Mouse (Mus musculus): ENCODE measurements at regions not wholly inside any gene's neighbourhood (a gene's known extent, or its start where the extent isn't known, plus 50 kb on each side); places are given as distances from the start of the nearest gene placed in this dataset.
"Not testable (repeated sequence)": the region's sequence is repeated elsewhere in the genome, so short reads cannot be mapped to it uniquely, and the experiment has no call there.

GRCm38 (mm10) chr3:21728019-21728418 is 348.4 kb upstream of the Tbl1xr1 start:
- DNase-seq (ENCODE audit: low read depth, low spot score): no peak

DNA sequence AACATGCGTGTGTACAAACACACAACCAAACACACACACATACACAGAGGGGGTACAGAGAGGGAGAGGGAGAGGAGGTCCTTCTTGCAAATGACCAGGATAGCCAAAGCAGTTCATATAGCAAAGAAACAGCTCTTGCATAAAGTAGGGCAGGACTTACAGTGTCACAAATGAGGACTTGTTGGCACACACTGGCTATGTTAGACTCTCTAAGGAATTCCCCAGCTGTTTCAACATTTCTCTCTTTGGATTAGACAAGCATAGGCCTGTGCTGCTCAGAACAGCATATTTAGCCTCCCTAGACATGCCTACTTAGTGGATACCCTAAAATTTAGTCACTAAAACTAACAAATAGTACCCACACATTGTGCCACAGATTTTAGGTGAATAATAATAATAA is 347.1 kb upstream of the Tbl1xr1 start:
- no peak for DNase-seq (ENCODE audit: low read depth, low spot score)

GRCm38 (mm10) chr3:21735688-21736087 is 340.8 kb upstream of the Tbl1xr1 start:
- not testable (repeated sequence) for DNase-seq (ENCODE audit: low read depth, low spot score)

- DNase-seq (ENCODE audit: low read depth, low spot score): no peak
Measured at GRCm38 (mm10) chr3:21739720-21740119, 336.7 kb upstream of the Tbl1xr1 start.

DNA sequence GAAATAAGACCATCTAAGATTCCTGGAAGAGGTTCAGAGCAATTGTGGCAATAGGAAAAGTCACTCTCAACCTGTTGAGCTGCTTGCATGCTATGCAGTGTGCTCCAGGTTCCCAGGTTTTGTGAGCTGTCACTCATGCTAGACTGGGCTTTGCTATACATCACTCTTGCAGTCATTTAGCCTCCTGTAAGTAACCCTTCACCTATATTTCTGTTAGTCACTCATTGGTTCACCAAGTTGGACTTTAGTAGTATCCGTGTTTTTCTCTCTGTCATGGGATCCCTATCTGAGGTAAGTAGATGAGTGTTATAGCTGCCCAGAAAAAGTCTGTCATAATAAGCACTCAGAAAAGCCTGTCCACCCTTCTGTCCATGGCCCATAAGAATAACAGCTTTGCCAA is 332.3 kb upstream of the Tbl1xr1 start:
- DNase-seq (ENCODE audit: low read depth, low spot score): no peak

DNA sequence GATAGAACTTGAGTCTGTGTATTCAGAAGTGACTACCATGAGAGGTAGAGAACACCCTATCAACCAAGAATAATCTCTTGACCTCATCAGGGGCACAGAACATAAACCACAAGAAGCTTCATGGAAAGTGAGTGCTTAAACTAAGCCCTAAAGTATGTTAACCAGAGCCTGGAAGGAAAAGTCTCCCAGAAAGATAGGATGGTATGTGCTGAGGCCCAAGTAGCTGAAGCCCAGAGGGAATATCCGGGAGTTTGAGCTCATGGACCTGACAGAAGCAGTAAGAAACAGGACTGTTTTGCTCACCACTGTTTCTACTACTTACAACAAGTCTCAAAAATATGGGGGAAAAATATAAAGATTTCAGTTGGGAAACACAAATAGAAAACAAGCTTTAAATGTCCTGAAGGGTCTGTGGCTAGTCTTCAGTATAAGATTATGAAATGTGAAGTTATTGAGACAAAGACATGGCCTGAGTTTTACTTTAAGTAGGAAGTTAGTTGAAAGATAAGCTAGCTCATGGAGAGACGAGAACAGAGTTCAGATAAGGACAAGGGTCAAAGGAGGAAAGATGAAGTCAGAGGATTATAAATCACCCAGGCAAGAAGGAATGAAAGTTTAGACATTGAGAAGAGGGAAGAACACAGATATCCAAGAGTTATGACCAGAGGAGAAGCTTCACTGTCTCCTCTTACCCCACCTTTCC is 315.8 kb upstream of the Tbl1xr1 start:
- no peak for DNase-seq (ENCODE audit: low read depth, low spot score)

DNA sequence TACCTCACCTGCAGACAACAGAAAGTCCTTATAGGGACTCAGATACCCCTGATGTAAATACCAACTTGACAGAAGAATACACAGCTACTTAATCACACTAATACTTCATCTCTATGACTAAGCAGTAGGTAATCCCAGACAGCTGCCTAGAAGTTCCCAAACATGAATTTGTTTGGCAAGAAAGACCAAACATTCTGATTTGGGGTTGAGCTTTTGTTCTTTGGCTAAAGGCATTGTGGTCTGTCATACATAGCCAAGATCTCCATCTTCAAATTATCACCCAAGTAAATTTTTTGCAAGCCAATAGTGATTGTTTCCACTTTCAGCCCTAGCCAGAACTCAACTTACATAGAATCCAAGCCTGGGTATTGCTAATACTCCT is 315.2 kb upstream of the Tbl1xr1 start:
- no peak for DNase-seq (ENCODE audit: low read depth, low spot score)

DNA sequence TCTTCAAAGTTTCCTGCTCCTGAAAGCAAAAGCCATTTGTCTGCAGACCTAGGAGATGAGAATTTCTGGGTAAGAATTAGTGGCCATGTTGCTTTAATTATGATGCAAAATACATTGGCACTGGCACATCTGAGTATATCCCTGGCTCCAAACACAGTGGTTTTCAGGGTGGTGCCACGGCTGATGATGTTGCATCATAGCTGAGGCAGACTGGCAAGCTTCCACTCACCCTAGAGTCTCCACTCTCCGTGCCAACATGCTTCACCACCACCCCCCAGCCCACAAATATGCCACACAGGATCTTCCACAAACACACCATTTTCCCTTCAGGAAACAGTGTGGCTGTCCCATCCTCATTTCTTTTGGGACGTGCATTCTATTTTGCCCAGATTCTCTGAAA is 314.5 kb upstream of the Tbl1xr1 start:
- no peak for DNase-seq (ENCODE audit: low read depth, low spot score)

GRCm38 (mm10) chr3:21768081-21768480 is 308.4 kb upstream of the Tbl1xr1 start:
- DNase-seq (ENCODE audit: low read depth, low spot score): no peak

DNA sequence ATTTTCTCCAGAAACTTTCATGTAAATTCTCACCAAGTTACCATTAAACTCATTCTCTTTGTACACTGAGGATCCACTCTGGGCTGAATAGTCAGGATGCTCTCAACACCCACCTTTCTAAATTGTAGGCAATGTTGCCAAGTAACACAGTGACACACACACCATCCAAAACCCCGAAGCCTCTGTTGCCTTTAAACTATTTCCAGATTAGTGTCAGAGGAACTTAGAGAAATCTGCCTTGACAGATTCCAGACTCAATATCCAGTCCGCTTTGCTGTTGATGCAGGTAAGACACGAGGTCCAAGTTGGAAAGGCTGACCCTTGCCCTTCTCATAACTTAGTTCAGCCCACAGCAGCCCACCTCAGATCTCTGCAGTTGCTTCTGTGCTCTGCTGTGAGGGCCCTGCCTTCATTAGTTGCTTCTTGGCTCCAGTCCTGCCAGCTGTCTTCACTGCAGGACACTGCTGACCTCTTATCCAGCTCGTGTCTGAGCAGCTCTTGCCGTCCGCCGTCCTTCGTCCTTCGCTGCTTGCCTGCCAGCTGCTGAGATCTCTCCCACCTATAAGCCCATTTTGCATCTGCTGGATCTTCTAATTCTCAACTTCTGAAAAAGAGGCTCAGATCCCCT is 306.4 kb upstream of the Tbl1xr1 start:
- DNase-seq (ENCODE audit: low read depth, low spot score): no peak

- no peak for DNase-seq (ENCODE audit: low read depth, low spot score)
Measured at GRCm38 (mm10) chr3:21771752-21772298, 304.6 kb upstream of the Tbl1xr1 start.

- no peak for DNase-seq (ENCODE audit: low read depth, low spot score)
Measured at GRCm38 (mm10) chr3:21774172-21774842, 302.1 kb upstream of the Tbl1xr1 start.

DNA sequence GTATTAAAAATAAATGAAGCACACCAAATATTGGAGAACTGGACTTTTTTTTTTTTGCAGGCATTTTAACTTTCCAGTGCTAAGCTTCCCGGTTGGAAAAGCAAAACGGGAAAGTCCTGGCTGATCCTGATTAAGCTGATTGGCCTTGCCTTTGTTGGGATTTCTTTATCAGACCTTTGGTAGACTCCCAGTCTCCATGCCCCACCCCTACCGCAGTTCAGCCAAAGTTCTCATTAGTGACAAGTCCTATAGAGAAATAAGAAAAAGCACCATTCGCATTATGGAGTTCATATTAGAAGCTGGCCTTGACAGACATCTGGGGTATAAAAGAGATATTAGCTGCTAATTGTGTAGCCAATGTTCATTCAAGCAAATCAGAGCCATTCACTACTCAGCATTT is 297.7 kb upstream of the Tbl1xr1 start:
- DNase-seq (ENCODE audit: low read depth, low spot score): no peak

DNA sequence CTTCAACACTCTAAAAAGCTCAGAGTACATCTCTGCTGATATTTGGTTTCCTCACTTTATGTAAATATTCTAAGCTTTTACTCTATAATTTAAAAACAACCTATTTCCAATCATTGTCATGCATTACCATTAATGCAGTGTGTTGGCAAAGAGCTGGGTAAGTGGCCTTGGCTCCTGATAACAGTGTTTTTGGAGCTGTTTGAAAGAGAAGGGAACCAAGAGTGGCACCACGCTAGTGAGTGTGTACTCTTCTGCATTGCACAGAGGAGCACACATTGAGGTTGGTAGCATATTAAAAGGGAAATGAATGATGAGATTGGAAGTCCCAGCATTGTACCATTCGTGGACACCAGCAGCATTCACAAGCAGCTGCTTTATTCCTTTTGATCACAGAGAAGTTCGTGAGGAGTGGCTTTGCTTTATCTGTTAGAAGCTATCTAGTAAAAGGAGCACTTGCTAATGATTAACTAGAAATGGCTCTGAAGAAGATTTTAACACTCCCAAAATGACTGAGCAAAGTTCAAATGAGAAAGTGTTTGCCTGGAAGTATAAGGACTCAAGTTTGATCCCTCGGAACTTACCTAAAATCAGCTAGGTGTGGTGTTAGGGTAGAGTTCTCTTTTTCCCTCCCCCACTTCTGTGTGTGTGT is 284.3 kb upstream of the Tbl1xr1 start:
- no peak for DNase-seq (ENCODE audit: low read depth, low spot score)

- no peak for DNase-seq (ENCODE audit: low read depth, low spot score)
Measured at GRCm38 (mm10) chr3:21798139-21798538, 278.3 kb upstream of the Tbl1xr1 start.

- not testable (repeated sequence) for DNase-seq (ENCODE audit: low read depth, low spot score)
Measured at GRCm38 (mm10) chr3:21803886-21804285, 272.6 kb upstream of the Tbl1xr1 start.

GRCm38 (mm10) chr3:21806494-21807157 is 269.8 kb upstream of the Tbl1xr1 start:
- no peak for DNase-seq (ENCODE audit: low read depth, low spot score)

DNA sequence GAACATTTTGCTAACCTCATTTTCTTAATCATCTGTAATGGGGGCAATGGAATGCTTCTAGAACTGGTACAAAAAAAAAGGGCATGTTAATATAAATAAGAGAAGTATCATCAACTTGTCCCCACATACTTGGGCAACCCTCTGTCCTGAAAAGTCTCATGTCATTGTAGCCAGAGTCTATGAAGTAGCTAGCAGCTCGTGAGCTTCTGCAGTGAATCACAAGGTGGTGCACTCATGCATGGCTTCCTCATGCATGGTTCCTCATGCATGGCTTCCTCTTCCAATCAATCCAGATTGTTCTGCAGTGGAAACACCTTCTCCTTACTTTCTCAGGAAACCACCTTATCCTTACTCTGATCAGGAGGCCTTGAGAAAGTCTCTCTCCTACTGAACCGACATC is 267.9 kb upstream of the Tbl1xr1 start:
- DNase-seq (ENCODE audit: low read depth, low spot score): no peak

DNA sequence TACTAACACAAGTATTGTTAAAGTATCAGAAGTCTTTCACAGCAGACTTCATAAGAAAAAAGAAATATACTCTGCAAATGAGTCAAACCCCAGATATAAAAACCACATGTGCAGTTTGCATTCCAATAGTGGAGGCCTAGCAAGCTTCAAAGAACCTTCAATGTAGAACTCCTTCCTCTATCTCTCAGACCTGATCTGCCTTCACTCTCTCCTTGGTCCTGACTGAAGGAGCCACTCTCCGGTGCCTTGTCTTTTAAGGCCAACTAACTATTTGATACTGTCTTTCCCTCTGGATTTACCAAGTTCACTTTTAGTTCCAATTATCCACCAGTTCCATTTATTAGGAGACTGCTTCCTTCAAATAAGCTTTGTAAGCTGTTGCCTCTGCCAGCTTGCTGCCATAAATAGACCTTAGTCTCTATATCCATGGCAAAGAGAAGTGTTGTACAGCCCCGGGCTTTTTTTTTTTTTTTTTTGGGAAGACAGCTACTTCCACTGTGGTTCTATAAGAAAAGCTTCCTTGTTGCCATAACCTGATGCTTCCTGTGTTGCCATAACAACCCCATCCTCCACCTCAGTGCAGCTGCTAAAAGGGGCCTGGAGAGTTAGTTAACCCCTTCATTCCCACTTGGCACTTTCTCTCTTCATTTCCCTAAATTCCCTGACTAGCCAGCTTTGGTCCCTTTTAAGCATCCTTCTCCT is 266.5 kb upstream of the Tbl1xr1 start:
- DNase-seq (ENCODE audit: low read depth, low spot score): no peak

GRCm38 (mm10) chr3:21813401-21813800 is 263.1 kb upstream of the Tbl1xr1 start:
- DNase-seq (ENCODE audit: low read depth, low spot score): no peak

Measured in WW6 (cell line).